Mouse (Mus musculus): Measurements from ENCODE around the gene Phf10.

DNA sequence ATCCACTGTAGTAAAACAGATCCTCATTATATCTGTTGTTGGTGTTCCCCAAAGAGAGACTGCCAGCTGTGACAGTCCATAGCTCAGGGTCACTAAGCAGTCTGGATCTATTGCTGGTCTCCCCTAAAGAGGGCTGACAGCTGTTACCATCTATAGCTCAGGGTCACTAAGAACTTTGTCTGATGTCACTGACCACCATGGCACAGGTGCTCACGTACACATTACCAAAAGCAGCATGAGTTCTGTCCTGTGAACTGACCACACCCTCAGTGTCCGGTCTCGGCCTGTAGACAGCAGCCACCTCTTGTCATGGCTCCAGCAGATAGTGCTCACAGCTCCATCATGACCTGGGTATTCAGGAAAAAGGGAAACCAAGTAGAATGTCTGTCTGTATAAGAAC, 57.9 kb downstream of the Phf10 start:
- TF ChIP-seq CTCF (IDR thresholded peaks at IDR 0.05; ENCODE audit: borderline replicate concordance, insufficient read depth, low read length) (no peak), POLR2A (IDR thresholded peaks at IDR 0.05; ENCODE audit: low read depth, low read length) (no peak)
